Mouse (Mus musculus): ENCODE data around the gene Tomm7.

Gene Tomm7

DNA sequence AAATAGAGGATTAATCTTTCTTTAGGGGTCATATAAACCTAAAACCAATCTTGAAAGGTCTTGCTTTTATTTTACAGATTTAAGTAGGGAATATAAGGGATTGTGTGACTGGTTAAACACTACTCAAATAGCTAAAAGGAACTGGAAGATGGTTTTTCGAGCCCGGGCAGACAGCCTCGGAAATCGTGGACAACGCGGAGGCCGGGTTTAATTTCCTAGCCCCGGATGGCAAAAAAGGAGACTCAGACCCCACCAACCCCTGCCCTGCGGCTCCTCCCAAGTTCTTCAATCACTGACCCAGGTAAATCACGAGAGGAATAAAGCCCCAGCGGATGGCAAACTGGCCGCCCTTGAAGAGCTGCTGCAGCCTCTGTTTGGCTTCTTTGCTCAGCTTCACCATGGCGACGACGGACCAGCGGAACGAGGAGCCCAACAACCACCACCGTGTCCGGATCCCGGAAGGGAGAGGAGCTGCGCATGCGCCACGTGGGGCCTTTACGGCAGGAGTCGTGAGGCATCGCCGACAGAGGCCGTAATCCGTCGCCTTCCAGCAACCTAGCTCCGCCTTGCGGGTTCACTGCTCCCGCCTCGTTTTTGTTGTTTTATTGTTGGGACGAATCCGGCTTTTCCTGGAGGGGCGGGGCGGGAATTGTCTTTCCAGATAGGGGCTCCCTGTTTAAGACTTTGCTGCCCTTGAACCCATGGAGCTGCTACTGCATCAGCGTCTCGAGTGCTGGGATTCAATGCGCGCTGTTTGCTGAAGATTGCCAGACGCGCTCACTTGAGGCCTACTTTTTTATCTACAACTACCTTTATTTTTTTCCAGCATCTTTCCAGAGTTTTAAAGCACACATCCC is at the start of gene Tomm7:
Gene Tomm7, minus strand, starts transcription at position 488 of the 857 bp plus-strand sequence.
- in situ Hi-C loops (cut with MboI), result no loop called here

DNA sequence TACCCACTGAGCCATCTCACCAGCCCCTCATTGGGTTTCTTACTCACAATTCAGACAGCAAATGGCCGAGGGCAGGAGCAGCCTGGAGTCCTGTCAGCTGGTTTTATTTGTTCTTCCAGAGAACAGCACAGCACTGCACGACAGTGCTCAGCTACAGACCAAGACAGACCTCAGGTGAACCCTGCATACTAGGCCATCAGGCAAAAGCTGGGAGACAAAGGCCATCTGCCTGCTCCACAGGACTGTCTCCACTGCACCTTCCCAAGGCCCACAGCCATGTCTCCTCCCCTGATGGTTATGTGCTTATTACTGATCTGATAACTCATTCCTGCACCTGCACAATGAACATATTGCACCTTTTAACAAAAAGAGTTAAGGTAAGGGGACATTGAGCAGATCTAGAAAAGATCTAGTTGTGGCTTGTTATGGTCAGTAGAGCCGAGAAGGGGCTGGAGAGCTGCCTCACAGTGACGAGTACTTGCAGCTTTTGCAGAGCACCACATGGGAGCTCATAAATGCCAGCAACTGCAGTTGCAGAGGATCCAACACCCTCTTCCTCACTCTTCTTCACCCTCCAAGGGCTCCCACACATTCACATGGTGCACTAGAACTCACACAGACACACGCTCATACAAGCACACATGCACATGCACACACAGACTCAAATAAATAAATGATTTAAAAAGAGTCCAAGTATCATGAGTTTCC is 49.3 kb upstream of the Tomm7 start:
- in situ Hi-C loops (cut with MboI), result no loop called here

DNA sequence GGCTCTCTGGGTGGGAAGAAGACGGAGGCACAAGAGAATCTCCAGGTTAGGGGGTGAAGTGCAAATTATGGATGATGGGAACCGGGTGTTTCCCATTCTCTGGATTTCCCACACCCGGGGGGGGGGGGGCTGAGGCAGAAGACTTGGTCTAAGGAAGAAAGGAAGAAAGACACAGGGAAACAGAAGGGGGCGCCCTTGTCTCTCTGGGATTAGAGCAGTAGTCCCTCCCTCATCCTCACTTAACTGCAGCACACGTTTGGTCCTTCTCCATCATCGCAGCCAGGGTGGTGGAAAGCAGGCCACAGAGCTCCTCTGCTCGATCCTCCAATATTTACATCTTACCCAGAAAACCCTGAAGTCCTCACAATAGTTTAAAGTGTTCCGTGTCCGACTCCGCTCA is 46.8 kb upstream of the Tomm7 start:
- in situ Hi-C loops (cut with MboI), result no loop called here

DNA sequence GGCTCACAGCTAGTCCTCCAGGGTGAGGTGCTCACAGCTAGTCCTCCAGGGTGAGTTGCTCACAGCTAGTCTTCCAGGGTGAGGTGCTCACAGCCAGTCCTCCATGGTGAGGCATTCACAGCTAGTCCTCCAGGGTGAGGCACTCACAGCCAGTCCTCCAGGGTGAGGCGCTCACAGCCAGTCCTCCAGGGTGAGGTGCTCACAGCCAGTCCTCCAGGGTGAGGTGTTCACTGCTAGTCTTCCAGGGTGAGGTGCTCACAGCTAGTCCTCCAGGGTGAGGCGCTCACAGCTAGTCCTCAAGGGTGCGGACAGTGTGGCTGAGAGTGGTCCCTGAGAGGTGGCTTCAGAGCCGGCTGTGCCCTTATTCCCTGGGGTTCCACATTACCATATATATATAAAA is 45.5 kb upstream of the Tomm7 start:
- in situ Hi-C loops (cut with MboI), result no loop called here

DNA sequence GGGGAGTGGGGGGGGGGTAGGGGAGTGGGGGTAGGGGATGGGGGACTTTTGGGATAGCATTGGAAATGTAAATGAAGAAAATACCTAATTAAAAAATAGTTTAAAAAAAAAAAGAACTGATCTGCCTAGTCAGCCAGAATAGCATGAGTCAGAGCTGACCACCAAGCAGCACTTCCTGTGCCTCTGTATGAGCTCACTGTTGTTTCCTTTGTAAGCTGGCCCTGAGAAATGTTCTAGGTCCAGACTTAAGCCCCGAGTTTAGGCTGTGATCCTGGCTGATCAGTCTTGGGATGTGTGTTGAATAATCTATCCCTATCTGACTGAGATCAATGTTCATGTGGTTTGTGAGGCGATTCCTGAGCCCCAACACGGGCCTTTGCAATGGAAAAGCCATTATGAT is 43.1 kb upstream of the Tomm7 start:
- in situ Hi-C loops (cut with MboI), result no loop called here

DNA sequence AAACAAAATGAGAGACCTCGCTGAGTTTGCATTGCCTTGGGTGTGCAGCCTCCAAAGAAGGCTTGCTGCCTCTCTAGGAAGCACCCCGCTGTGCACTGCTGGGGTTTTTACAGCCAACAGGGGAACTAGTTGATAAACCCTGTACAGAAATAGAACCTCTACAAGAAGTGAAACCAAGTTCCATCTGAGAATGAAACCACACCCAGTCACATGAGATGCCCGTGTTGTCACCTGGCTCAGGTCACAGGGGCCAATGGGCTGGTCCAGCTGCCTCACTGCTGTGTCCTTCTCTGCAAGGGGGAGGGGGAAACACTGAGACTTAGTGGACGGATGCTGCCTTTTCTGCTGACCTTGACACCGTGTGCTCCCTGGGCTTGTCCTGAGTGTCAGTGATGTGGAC is 30.5 kb upstream of the Tomm7 start:
- in situ Hi-C loops (cut with MboI), result loop anchor here (25.0 kb wide), 1 partner anchor 163 kb away; the partner anchor contains the start of gene Fam126a

GRCm38 (mm10) chr5:23872586-23872985 is 28.6 kb upstream of the Tomm7 start:
- in situ Hi-C loops (cut with MboI), result loop anchor here (25.0 kb wide), 1 partner anchor 165 kb away; the partner anchor contains the start of gene Fam126a

GRCm38 (mm10) chr5:23871323-23871722 is 27.4 kb upstream of the Tomm7 start:
- in situ Hi-C loops (cut with MboI), result loop anchor here (25.0 kb wide), 1 partner anchor 166 kb away; the partner anchor contains the start of gene Fam126a

- in situ Hi-C loops (cut with MboI), result loop anchor here (25.0 kb wide), 1 partner anchor 171 kb away; the partner anchor contains the start of gene Fam126a
Measured at GRCm38 (mm10) chr5:23865941-23866340, 22.0 kb upstream of the Tomm7 start.

- in situ Hi-C loops (cut with MboI), result loop anchor here (25.0 kb wide), 1 partner anchor 173 kb away; the partner anchor contains the start of gene Fam126a
Measured at GRCm38 (mm10) chr5:23864054-23864965, 20.3 kb upstream of the Tomm7 start.

- in situ Hi-C loops (cut with MboI), result loop anchor here (25.0 kb wide), 1 partner anchor 174 kb away; the partner anchor contains the start of gene Fam126a
Measured at GRCm38 (mm10) chr5:23863166-23864053, 19.4 kb upstream of the Tomm7 start.

- in situ Hi-C loops (cut with MboI), result loop anchor here (25.0 kb wide), 1 partner anchor 175 kb away; the partner anchor contains the start of gene Fam126a
Measured at GRCm38 (mm10) chr5:23862291-23862690, 18.3 kb upstream of the Tomm7 start.

GRCm38 (mm10) chr5:23861721-23862120 is 17.8 kb upstream of the Tomm7 start:
- in situ Hi-C loops (cut with MboI), result loop anchor here (25.0 kb wide), 1 partner anchor 176 kb away; the partner anchor contains the start of gene Fam126a

- in situ Hi-C loops (cut with MboI), result loop anchor here (25.0 kb wide), 1 partner anchor 177 kb away; the partner anchor contains the start of gene Fam126a
Measured at GRCm38 (mm10) chr5:23859896-23860295, 15.9 kb upstream of the Tomm7 start.

GRCm38 (mm10) chr5:23859087-23859718 is 15.2 kb upstream of the Tomm7 start:
- in situ Hi-C loops (cut with MboI), result loop anchor here (25.0 kb wide), 1 partner anchor 178 kb away; the partner anchor contains the start of gene Fam126a

DNA sequence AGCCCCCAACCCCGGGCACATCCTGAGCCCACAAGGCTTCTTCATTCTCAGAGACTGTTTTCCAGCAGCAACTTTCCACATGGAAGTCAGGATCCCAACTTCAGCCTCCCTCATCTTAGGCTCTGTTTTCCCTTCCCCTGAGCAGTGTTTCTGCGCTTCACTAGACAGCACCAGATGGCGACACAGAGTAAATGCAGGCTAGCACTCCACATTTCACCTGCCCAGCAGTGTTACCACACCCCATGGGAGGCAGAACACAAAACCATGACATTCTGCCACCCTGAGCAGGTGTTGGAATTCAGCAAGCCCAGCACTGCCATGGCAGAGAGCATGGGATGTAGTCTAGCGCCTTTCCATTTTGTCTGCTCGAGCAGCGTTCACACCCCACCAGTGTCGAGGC is 14.7 kb upstream of the Tomm7 start:
- in situ Hi-C loops (cut with MboI), result loop anchor here (25.0 kb wide), 1 partner anchor 179 kb away; the partner anchor contains the start of gene Fam126a

- in situ Hi-C loops (cut with MboI), result loop anchor here (25.0 kb wide), 1 partner anchor 179 kb away; the partner anchor contains the start of gene Fam126a
Measured at GRCm38 (mm10) chr5:23858001-23858400, 14.0 kb upstream of the Tomm7 start.

DNA sequence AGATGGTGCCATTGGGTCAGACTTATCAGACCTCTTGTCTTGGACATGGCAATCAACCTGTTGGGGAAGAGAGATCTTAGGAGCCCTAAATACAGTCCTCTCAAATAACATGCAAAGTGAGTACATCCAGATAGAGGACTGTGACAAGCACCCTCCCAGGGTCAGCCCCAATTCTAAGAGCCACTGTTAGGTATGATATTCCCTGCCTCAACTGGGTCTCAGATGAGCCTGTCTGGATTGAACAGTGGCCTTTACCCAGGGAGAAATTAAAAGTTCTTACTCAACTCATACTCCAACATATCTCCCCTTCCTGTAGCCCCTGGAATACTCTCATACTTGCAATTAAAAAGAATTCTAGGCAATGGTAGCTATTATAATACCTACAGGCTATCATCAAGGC is 13.2 kb upstream of the Tomm7 start:
- in situ Hi-C loops (cut with MboI), result loop anchor here (25.0 kb wide), 1 partner anchor 180 kb away; the partner anchor contains the start of gene Fam126a

GRCm38 (mm10) chr5:23856164-23856563 is 12.2 kb upstream of the Tomm7 start:
- in situ Hi-C loops (cut with MboI), result loop anchor here (25.0 kb wide), 1 partner anchor 181 kb away; the partner anchor contains the start of gene Fam126a

Measured in mature B cell (primary cell).